ENCODE assay signal across 8 mouse cellular contexts in genomic region chr14:55540067-55540786, GRCm38 (mm10). TPM values are rescaled to one million over a fixed set of nuclear protein-coding genes. Genes with fewer than 3 reads are reported as not detected.
DNase-seq lines count a peak whose midpoint lies in the region; ATAC-seq lines count a peak whose summit lies in the region.

Pck2 (plus strand) TSS chr14:55540266.

- ATAC-seq in intestine, embryonic 16.5 days, result peak; percentile 97
- ATAC-seq in midbrain, embryonic 12.5 days (ENCODE audit: low FRiP score, low read depth), result peak; percentile 81

- no peaks in the 10 kb centered on the region for H3K9me3 ChIP-seq in intestine, embryonic 16.5 days (ENCODE audit: control insufficient read depth, low read length)
- H3K9me3 ChIP-seq in limb, embryonic 10.5 days (replicated peaks), result no peaks in the 10 kb centered on the region
- no peaks in the 10 kb centered on the region for H3K9me3 ChIP-seq in midbrain, embryonic 12.5 days

- peaks cover 16% of the 10 kb centered on the region for H3K4me1 ChIP-seq in intestine, embryonic 16.5 days (ENCODE audit: control insufficient read depth, insufficient read depth, low read length)
- peaks cover 18% of the 10 kb centered on the region for H3K4me1 ChIP-seq in limb, embryonic 10.5 days
- H3K4me1 ChIP-seq in midbrain, embryonic 12.5 days, result peaks cover 19% of the 10 kb centered on the region

- peak within 1 kb of the TSS; percentile 65 for H3K4me2 ChIP-seq in intestine, embryonic 16.5 days (ENCODE audit: low read depth, low read length)
- H3K4me2 ChIP-seq in midbrain, embryonic 12.5 days (replicated peaks), result peak within 1 kb of the TSS; percentile 85

- DNase-seq in thymus, adult 18-20 months, result peak; percentile 48 to 57
- DNase-seq in thymus, postnatal 0 days (ENCODE audit: low spot score), result no peak
- peak; percentile 83 for DNase-seq in embryo, embryonic 9.5 days (ENCODE audit: extremely low spot score)
- peak; percentile 75 to 85 for DNase-seq in gastrocnemius, postnatal 4 days (ENCODE audit: low spot score in 2 of 2)
- DNase-seq in limb, embryonic 10.5 days (ENCODE audit: low spot score), result peak; percentile 86
- peak; percentile 84 for DNase-seq in spleen, adult 12 weeks (ENCODE audit: low spot score)

- peak within 1 kb of the TSS; percentile 74 for H3K4me3 ChIP-seq in intestine, embryonic 16.5 days (ENCODE audit: low read length)
- peak within 1 kb of the TSS; percentile 69 for H3K4me3 ChIP-seq in limb, embryonic 10.5 days
- peak within 1 kb of the TSS; percentile 55 for H3K4me3 ChIP-seq in midbrain, embryonic 12.5 days

- H3K9ac ChIP-seq in intestine, embryonic 16.5 days (ENCODE audit: low read depth, low read length), result peak within 1 kb of the TSS; percentile 87
- H3K9ac ChIP-seq in midbrain, embryonic 12.5 days (replicated peaks), result peak within 1 kb of the TSS; percentile 69

- H3K27ac ChIP-seq in intestine, embryonic 16.5 days (ENCODE audit: low read length), result peak within 1 kb of the TSS; percentile 95
- peak within 1 kb of the TSS; percentile 88 for H3K27ac ChIP-seq in limb, embryonic 10.5 days
- H3K27ac ChIP-seq in midbrain, embryonic 12.5 days (replicated peaks), result peak within 1 kb of the TSS; percentile 78

- H3K36me3 ChIP-seq in intestine, embryonic 16.5 days (ENCODE audit: control insufficient read depth, insufficient read depth, low read length), result peaks cover 3% of the 10 kb centered on the region
- H3K36me3 ChIP-seq in limb, embryonic 10.5 days, result peaks cover 31% of the 10 kb centered on the region
- peaks cover 11% of the 10 kb centered on the region for H3K36me3 ChIP-seq in midbrain, embryonic 12.5 days

- H3K27me3 ChIP-seq in intestine, embryonic 16.5 days (replicated peaks; ENCODE audit: control insufficient read depth, insufficient read depth, low read length), result no peaks in the 10 kb centered on the region
- H3K27me3 ChIP-seq in limb, embryonic 10.5 days (ENCODE audit: low read depth, poor library complexity, severe bottlenecking), result peaks cover 6% of the 10 kb centered on the region; the same call in 1 of the 2 replicates
- peaks cover 10% of the 10 kb centered on the region for H3K27me3 ChIP-seq in midbrain, embryonic 12.5 days

- 1% methylated on average over 31 of the region's 32 CpGs for WGBS in intestine, embryonic 16.5 days
- WGBS in limb, embryonic 10.5 days, result under 1% methylated on average over 32 of the region's 32 CpGs
- 0% methylated on average over 32 of the region's 32 CpGs for WGBS in midbrain, embryonic 12.5 days

RNA-seq across cellular contexts. Expression of gene Pck2, which starts in this region (rescaled TPM):
- polyA plus RNA-seq in thymus, postnatal 0 days (2015; fragmentation: Nextera tagmentation; extraction: Ambion mirVana), result 4.7 and 5.6 TPM in 2 replicates
- total RNA-seq in gastrocnemius, postnatal 4 days (2021), result 10 to 100 TPM; 21.6 to 21.8 TPM
- 46.2 and 51.8 TPM in 2 replicates for polyA plus RNA-seq in intestine, embryonic 16.5 days (2015; fragmentation: Nextera tagmentation; extraction: Ambion mirVana)
- polyA plus RNA-seq in limb, embryonic 10.5 days (2016; fragmentation: Nextera tagmentation; extraction: Ambion mirVana), result 22.1 and 26.9 TPM in 2 replicates
- polyA plus RNA-seq in midbrain, embryonic 12.5 days (2016; fragmentation: Nextera tagmentation; extraction: Ambion mirVana), result 16.8 and 22.0 TPM in 2 replicates
